Mouse (Mus musculus) megakaryocyte progenitor cell, adult 5-6 weeks (primary cell): ENCODE measurements around the gene Cd81. TPM values are rescaled to one million over a fixed set of nuclear protein-coding genes. Genes with fewer than 3 reads are reported as not detected.

ENCODE experiments used
- ATAC-seq: replicated peaks from 2 replicates; pipeline ENCODE4 v1.8.0; 2016; ENCODE audit warnings: mild to moderate bottlenecking, moderate TSS enrichment, inconsistent platforms; ENCODE audit not compliant: poor library complexity
- total RNA-seq, 2 experiments: library from RNA; stranded (forward) in 1 of 2; stranded (reverse) in 1 of 2; fragments of 157-497, 149-512 nt in 1 of 2; fragments of 200-1000 nt in 1 of 2; gene quantifications; 2 replicates each; pipeline versions ENCODE4 v1.2.3 to v1.2.4; 2015 to 2017

The Cd81 gene
- total RNA-seq (2015) (118 and 140 TPM in 2 replicates), total RNA-seq (2017) (121 and 181 TPM in 2 replicates)

DNA sequence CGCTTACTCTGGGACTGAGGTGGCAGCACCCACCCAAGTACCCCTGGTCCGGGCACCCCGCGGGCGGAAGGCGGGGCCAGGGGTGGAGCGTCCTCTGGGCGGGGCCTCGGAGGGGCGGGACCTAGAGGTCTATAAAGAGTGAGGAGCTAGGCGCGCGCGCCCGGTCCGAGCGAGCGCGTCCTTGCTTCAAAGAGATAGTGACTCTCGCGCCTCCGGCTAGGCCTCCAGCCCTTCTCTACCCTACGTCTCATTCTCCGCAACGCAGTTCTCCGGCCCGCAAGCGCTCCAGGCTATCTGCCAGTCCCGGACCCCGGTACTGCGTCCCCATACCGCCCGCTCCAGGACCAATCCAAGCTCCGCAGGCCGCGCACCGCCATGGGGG, at the start of gene Cd81:
TSS of gene Cd81 (plus strand) at position 114 of the 382 bp plus-strand sequence.
- peak; percentile 71 for ATAC-seq

DNA sequence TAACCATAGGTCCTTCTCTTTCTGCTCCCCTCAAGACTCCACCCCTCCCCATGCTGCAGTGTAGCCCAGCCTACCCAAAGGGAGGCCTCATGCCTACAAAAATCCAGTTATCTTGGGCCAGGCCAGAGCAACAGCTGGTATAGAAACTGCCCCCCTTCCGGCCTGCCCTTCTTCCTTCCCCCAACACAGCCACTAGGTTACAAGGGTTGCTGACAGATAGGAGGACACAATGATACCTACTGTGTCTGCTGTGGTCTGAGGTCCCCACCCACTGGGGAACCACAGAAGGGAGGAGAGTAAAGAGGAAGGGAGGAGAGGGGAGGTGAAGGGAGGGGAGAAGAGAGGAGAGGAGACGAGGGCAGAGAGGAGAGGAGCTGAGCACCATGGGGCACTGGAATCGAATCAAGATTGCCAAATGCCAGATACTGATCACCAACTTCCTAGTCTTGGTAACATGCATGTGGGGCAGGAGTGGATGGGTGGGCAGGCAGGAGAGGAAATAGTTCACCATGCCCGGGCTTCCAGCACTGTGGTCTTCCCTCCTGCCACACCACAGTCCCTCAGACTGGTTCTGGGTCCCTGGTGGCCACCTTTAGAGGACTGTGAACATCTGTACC, 47.7 kb upstream of the Cd81 start, which contains the start of gene Tspan32:
TSS of gene Tspan32 (plus strand) at position 320 of the 617 bp plus-strand sequence.
- ATAC-seq: peak; percentile 54

DNA sequence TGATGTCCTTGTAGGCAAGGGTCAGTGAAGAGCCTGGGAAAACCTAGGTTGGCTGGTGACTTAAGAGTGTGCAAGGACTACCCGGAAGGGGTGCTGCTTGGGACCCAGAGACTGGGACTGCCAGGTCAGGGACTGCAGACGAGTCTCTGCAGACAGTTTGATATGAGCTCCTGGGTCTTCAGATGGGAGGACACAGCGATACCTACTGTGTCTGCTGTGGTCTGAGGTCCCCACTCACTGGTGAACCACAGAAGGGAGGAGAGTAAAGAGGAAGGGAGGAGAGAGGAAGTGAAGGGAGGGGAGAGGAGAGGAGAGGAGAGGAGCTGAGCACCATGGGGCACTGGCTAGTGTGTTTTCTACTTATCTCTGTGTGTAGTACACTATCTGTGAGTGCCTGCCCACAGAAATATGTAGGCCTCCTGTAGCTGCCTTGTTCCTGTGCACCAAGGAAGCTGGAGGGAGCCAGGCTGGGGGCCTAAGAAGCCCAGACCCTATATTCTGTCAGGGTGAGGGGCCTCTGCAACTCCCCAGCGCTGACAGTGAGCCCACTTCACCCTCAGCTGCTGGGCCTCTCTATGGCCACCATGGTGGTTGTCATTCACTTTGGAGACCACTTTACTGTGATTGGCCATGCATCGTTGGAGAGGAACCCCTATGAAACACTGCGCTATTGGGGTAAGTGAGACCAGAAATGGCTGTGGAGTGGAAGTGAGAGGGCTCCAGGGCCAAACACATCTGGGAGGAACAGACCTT, 47.0 kb upstream of the Cd81 start:
- ATAC-seq: peak; percentile 33

DNA sequence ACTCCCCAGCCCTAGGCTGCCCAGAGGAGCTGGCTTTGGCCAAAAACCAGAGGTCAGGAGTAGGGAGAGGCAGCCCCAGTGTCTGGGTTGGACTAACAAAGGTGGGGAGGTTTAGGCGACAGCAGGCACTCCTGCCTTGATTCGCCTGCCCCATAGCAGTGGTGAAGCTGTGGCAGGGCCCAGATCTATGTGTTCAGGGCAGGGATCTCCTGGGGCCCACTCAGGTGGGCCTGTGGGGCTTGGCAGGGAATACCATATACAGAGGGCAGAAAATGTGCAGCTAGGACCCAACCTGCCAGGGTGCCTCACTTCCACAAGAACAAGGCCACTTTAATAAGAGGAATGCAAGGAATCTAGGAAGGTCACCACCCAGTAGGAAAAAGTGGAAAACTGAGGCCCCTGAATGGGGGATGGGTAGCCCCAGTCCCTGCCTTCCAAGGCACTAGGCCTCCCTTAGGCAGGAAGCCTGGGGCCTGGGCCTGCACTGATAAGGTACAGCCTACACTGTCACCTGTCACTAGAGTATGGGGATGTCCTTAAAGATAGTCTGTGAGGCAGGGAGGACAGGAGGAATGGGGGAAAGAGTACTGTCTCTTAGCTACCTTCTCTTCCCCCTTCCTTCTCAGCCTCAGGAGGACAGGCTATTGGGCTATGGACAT, 46.3 kb upstream of the Cd81 start:
- peak; percentile 23 for ATAC-seq

DNA sequence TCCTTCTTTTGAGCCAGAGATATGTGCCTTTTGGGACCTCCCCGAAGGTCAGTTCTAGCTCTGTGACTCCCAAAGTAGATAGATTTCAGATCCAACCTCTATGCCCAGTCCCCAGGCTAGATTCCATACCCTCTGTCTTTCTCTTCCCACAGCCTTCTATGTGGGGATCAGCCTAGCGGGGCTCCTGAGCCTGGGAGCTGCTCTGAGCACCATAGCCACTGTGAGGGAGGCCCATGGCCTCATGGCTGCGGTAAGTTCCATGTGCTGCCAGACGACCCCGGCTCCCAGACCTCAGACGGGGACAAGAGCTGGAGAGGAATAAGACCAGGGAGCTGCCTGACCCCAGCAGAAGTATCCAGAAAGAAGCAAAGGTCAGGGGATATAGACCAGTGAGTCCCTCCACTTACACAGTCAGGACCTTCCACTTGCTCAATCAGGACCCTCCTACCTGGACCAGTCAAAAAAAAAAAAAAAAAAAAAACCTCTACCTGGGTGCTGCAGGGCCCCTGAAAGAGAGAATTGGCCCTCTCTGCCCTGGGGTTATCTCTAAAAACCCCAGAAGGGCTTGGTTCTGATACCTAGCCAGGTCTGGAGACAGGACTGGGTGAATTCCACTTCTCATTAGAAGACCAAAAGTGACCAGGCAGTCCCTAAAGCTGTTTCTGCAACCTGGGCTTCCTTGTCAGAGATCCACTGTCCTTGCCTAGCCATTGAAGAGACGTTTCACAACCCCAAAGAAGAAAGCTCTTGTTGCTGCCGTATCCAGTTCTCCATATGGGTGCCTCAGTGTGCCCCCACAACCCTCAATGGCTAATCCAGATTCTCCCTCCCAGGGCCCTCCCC, 45.6 kb upstream of the Cd81 start:
- no peak for ATAC-seq

DNA sequence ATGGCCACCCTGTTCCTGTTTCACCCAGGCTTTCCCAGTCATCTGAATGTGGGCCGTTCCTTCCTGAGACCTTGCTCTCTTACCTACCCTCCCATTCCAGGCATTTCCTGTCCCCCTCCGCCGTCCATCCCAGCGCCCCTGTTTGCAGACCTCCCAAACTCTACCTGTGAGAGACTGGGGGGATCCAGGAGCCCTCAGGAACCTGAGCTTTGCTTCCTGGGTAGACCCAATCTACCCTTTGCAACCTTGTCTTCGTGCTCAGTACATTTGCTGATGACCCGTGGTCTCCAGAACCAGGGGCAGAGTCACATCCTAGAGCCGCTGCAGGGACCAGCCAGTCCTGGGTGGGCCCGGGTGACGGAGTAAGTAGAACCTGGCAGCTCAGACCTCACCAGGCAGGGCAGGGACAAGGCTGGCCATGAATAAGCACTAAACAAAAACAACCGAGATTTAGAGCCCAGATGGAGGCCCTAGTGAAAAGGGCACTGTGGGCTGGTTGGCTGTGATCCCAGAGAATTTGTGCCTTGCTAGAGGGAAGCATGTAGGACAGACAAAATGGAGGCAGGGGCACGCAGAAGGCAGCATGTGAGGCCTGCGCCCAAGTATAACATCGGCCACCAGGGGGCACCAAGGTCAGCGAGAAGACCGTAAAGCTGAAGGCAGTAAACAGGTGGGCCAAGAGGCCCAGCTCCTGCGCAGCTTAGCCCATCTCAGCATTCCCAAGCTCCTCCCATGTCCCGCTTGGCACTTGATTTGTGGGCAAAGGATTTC, 44.8 kb upstream of the Cd81 start:
- ATAC-seq: peak; percentile 43

DNA sequence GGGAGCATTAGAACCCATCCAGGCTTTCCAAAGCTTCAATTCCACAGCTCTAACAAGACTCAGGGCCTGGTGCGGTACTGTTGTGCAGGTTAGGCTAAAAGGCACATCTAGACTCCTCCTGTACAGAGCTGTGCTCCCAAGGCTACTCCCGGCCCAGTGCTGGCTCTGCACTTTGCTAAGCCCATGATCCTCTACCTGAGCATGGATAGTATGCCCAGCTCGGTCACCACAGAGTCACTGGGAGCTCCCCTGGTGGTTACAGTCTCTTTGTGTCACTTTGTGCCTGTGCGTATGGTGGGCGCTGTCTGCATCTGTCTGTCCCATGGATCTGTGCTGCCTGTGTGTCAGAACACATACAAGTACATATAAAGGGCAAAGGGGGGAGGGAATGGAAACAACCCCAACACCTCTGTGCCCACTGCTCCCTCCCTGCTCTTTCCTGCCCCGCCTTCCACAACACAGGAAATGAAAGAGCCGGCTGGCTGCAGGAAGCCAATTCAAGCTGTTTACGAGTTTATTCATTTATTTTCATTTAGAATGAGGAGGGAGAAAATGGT, 44.1 kb upstream of the Cd81 start:
- ATAC-seq: no peak

DNA sequence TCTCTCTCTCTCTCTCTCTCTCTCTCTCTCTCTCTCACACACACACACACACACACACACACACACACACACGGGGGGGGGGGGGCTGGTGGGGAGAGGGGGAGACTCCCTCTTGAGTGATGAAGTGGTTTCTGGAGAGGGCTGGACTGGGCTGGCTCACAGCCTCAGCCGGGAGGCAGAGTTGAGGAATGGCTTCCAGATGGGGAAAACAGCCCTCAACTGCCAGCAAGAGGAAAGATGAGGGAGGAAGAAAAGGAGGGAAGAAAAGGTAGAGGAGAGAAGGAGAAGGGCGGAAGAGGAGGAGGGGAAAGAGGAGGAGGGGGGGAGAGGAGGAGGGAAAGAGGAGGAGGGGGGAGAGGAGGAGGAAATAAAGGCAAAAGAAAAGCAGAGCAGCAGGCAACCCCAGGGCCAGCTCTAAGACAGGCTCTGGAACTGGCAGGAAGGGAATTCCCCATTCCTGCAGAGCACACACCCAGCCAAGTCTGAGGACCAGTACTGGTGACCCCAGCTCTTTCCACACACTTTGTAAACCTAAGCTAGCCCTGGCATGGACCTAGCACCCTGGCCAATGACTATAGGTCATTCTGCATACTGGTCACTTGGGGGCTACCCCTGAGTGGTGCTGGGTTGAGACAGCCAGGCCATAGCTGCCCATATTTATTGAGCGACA, 43.4 kb upstream of the Cd81 start:
- no peak for ATAC-seq

DNA sequence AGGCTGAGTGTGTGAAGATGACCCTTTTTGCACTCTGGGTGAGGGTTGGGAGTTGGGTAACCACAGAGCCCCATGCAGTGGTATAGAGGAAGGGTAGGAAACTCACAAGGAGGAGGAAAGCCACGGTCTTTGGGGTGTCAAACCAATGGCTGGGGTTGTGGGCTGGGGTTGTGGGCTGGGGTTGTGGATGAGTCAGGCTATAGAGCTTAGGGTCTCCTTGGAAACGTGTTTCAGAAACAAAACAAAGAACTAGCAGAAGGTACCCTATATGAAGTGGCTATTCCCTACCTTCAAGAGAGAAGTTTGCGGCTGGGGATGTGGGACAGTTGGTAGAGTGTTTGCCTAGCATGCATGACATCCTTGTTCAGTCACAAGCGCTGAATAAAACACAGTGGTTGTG, 42.5 kb upstream of the Cd81 start:
- ATAC-seq: peak; percentile 13

DNA sequence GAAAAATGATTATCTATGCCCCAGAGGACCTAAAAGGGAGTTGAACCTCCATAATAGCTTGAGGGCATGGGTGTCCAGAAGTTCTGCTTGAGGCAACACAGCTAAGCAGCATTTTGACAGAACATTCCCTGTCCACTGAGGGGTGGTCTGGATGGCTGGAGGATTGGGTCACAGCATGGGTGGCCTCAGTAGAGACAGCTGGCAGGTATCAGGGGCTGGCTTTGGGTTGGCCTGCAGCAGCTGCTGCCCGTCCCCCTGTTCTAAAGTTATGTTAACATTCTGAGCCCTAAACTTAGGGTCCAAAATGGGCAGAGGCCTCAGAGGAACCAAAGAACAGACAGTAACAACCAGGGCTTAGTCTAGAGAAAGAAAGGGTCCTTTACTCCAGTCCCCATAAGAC, 41.3 kb upstream of the Cd81 start:
- no peak for ATAC-seq

DNA sequence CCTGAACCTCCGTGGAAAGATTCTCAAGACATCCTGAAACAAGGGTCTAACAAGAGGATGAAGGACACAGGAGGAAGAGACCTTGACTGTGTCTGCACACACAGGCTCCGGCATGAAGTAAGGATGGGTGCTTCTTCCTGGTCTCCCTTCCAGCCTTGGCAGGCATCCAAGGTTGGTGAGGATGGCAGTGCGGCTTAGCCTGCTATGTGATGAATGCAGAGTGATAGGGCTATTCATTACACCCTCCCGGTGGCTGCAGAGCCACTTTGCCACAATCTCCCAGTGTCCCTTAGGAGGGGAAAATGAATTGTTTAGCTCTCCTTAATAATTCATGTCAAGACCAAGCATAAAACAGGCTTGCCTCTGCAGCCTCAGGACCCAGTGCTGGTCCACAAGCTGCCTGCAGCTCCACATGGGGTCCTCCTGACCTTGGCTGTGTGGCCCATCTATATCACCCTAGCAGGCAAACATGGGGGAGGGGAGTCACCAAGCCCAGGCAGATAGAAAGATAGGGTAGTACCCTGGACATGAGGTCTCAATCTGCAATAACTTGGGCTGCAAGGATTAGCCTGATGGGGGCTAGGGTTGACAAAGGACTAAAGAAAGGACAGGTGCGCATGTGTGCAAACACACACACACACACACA, 40.2 kb upstream of the Cd81 start:
- ATAC-seq: no peak

DNA sequence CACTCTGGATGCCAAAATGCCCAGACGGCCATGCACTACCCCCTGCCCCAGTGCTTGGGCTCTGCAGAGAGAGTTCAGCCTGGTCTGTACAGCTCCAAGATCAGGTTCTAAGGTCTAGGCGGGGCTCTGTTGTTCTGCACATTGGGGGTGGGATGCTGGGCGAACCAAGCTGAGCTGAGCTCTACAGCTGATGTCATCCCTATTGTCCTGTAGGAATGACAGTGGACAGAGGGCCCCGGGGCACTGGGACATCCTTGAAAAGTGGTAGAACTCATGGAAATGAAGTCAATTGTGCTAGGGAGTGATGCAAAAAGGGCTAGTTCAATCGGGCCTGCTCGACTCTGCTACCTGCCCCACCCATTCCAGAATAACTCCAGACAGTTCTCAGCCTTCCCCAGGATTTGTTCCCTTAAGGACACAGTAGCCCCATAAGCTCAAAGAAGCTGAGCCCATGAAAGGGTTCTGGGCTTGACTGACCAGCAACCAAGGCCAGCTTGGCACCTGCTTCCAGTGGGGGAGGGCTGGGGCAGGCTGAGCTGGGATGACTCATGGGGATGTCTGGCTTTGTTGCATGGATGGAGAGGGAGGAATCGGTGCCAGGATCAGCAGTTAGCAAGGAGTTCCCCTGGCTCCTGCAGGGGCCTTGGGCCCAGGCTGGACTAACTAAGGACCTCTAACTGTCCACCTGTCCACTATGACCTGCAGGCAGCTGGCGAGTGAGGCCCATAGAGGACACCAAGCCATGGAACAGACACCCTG, 38.9 kb upstream of the Cd81 start:
- ATAC-seq: no peak

DNA sequence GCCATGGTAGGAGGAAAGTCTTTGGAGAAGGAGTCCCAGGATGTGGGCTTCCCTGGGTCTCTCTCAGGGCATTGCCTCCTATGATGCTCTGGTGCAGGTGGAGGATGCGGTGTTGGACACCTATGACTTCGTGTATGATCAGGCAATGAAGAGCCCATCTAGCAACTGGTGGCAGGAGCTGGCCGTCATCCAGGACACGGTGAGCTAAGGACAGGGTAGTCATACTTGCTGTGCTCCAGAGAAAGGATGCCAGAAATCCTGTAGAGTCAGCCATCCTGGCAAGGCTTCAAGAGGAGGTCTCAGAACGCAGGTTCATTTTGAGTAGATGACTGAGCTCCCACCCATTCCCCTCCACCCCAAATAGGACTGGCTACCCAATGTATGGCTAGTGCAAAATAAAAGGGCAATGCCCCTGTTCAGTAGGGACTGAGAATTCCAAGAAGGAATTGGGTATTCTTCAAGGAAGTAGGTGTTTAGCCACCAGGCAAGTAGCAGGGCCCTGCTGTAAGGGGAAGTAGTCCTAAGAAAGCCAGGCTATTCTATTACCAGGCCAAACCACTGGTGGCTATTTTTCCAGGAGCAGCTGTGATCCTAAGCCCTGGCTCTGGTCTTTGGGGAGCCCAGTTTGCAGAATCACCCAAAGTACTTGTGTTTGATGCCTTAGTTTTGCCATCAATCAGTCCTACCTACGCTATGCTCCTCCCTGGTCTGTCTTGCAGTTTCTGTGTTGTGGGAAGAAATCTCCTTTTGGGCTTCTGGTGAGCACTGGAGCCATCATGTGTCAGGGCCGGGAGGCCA, 37.5 kb upstream of the Cd81 start:
- no peak for ATAC-seq

DNA sequence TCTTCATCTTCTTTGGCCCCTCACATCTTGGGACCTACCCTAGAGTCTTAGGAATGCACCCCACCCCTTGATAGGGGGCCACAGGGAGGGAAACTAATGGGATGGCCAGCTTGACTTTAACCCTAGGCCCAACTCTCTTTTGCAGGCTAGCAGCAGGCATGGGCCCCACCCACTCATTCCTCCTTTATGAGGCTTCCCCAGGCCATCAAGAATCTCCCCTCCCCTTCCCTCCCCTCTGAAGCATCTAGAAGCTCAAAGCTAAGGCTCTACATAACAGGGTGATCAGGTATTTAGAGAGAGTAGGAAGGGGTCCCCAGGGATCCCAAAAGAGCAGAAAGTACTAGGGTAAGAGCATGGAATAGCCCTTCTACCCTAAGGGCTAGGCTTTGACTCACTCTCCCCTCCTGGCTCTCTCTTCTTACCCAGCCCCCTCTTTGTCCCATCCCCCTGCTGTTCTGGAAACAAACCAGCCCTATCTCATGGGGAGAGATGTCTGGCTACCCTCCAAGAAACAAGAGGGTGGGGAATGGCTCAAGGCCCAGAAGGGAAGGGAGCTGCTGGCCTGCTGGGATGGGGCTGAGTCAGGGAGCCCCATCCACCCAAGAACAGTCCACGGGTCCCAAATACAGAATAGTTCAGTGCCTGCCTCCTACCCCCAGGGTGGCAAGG, 36.6 kb upstream of the Cd81 start:
- peak; percentile 51 for ATAC-seq

DNA sequence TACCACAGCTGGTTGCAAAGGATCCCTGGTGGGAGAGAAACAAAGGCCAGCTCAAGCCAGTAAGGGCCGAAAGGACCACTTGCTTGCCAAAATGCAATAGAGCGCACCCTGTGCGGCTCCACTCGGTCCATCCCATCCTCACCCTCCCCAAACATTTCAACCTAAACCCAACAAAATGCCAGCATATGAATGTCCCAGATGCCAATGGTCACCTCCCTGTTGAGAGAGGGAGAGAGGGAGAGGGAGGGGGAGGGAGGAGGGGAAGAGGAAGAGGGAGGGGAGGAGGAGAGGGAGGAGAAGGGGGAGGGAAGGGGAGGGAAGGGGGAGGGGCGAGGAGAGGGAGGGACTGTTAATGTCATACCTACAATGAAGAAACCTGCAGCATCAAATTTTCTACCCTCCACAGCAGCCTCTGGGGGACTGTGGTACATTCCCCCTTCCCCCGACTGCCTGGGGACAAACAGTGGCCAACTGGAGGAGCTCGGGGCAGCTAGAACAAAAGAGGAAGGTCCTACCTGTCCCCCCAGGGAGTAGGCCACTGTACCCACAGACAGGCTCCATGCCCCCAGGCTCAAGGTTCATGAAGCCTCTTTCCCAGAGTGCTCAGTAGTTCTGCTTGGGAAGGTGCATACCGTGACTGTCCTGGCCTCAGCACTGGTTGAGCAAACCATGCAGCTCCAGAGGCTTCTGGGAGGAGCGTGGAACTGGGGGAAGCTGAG, 36.0 kb upstream of the Cd81 start:
- ATAC-seq: no peak

DNA sequence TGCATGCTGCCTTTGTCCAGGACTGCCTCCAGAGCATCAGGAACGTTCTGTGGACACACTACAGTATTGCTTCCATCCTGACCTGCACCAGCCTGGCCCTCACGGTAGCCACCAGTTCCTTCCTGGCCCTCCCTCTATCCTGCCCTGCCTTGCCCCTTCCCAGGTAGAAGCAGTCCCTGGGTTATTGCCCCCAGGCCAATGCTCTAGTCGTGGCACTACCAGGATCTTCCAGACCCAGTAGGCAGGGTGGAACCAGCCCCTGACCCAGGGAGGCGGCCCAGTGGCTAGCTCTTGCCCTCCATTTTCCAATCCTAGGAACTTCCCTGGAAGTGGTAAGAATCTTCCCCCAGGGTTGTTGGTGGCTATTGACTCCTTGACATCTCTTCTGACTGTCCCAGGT, 35.4 kb upstream of the Cd81 start:
- no peak for ATAC-seq
